Mouse (Mus musculus) layer of hippocampus, adult 6 months (tissue): ENCODE data around the gene Itga8. TPM values are rescaled to one million over a fixed set of nuclear protein-coding genes. Genes with fewer than 3 reads are reported as not detected.

Source experiments
- long read RNA-seq, 2 experiments: library from polyadenylated mRNA; unstranded; transcript quantifications; one replicate each; pipeline ENCODE4 v2.0.0; 2019 to 2020
- polyA plus RNA-seq: library from polyadenylated mRNA; unstranded; fragments of <200 nt; fragmentation: Nextera tagmentation; gene quantifications from 2 replicates; pipeline ENCODE4 v1.2.3, GENCODE M21; 2021

Gene Itga8
- polyA plus RNA-seq, result 3.1 and 3.8 TPM in 2 replicates
- long read RNA-seq, experiment 1, partial matches to known transcripts, result 2 of 7 reads
- long read RNA-seq, experiment 1, other reads (novel, unspliced or antisense), result 5 of 7 reads
- long read RNA-seq, experiment 2, full-length matches to known transcripts, result 5 of 24 reads
- long read RNA-seq, experiment 2, partial matches to known transcripts, result 9 of 24 reads
- long read RNA-seq, experiment 2, other reads (novel, unspliced or antisense), result 10 of 24 reads

DNA sequence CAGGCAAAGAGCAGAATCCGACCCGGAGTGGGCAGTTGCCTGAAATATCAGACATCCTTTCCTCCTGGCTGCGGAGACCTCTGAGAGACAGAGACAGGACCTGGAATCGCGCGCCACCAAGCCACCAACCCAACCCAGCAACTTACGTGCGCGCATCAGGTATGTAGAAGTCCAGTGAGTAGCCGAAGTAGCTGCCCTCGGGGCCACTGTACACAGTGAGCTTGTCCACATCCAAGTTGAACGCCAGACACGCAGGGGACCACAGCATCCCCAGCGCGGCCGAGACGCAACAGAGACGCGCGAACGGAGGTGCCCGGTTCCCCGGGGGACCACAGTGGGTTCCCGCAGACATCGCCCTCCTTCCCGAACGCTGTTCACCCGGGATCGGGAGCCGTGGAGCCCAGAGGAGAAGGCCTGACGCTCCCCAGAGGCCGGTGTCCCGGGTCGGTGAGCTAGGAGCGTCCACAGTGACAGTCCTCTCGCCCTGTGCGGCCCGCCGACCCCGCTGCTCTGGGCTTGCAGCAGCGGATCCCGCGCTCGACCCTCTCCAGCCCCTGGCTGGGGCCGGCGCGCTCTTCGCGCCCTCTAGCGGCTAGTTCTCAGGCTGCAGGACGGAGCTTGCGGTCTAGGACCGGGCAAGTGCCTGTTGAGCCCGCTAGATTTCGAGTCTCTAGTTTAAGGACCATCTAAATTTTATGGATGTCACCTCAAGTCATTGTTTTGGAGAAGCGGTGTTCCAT, at the start of gene Itga8:
Itga8 (minus strand) TSS at position 492 of the 740 bp plus-strand sequence.

Other genes starting within 250 kb of the Itga8 start
- 51.9 and 56.9 TPM in 2 replicates for gene Mindy3, start 117.5 kb upstream of the Itga8 start, polyA plus RNA-seq